In genomic region chr12:57548352-57548980, GRCm38 (mm10) we compare ENCODE assay signal across 9 mouse cellular contexts. TPM values are rescaled to one million over a fixed set of nuclear protein-coding genes. Genes with fewer than 3 reads are reported as not detected.
DNase-seq lines count a peak whose midpoint lies in the region; ATAC-seq and TF ChIP-seq lines count a peak whose summit lies in the region.
"Had no signal": no experiment of that assay in that cellular context is flagged by ENCODE, and none has a peak within 500 bp of the region (broad histone marks: within the 10 kb centered on the region; RNA-seq: fewer than 3 reads in every experiment).

No protein-coding gene starts in this region.

- H3K27me3 ChIP-seq in neural tube, embryonic 11.5 days (ENCODE audit: control insufficient read depth, insufficient read depth, low read length): peaks cover 98% of the 10 kb centered on the region

- no peak for TF ChIP-seq POLR2A in embryonic fibroblast, embryonic 13.5 days (IDR thresholded peaks at IDR 0.05; ENCODE audit: low read depth, low read length)

- H3K27ac ChIP-seq in embryonic fibroblast, embryonic 13.5 days (ENCODE audit: insufficient read depth, low read length): no peak overlapping the region
- H3K27ac ChIP-seq in neural tube, embryonic 11.5 days (ENCODE audit: low read depth, low read length): no peak overlapping the region
- H3K27ac ChIP-seq: neural tube, embryonic 12.5 days had no signal

- peak; percentile 21 for DNase-seq in kidney, adult 18-20 months
- no peak for DNase-seq in kidney, adult 11 months
- peak; percentile 29 for DNase-seq in liver
- DNase-seq in neural tube, embryonic 11.5 days (ENCODE audit: low spot score): peak; percentile 70
- DNase-seq in spleen, postnatal 14 days (ENCODE audit: low spot score in 2 of 2): no peak
- DNase-seq in testis, postnatal 14 days (ENCODE audit: low spot score): no peak

- TF ChIP-seq CTCF in embryonic fibroblast, embryonic 13.5 days (IDR thresholded peaks at IDR 0.05; ENCODE audit: borderline replicate concordance, insufficient read depth, low read length): peak; percentile 19; the same call in 1 of the 2 replicates

- no peaks in the 10 kb centered on the region for H3K36me3 ChIP-seq in neural tube, embryonic 11.5 days (ENCODE audit: control insufficient read depth, insufficient read depth, low read length)
- H3K36me3 ChIP-seq: neural tube, embryonic 12.5 days had no signal

- H3K9ac ChIP-seq in neural tube, embryonic 11.5 days (ENCODE audit: low read length): no peak overlapping the region
- H3K9ac ChIP-seq: neural tube, embryonic 12.5 days had no signal

- H3K4me1 ChIP-seq in embryonic fibroblast, embryonic 13.5 days (ENCODE audit: control insufficient read depth, insufficient read depth, low read length): no peaks in the 10 kb centered on the region
- H3K4me1 ChIP-seq in neural tube, embryonic 11.5 days (ENCODE audit: control insufficient read depth, insufficient read depth, low read length): peaks cover 4% of the 10 kb centered on the region; the same call in 1 of the 2 replicates

- no peak overlapping the region for H3K4me3 ChIP-seq in embryonic fibroblast, embryonic 13.5 days (ENCODE audit: insufficient read depth, low read length)
- H3K4me3 ChIP-seq in neural tube, embryonic 11.5 days (ENCODE audit: low read depth, low read length): no peak overlapping the region
- H3K4me3 ChIP-seq: neural tube, embryonic 12.5 days had no signal

- no peak overlapping the region for H3K4me2 ChIP-seq in neural tube, embryonic 11.5 days (ENCODE audit: low read depth)
- H3K4me2 ChIP-seq: neural tube, embryonic 12.5 days had no signal

- under 1% methylated on average over 20 of the region's 20 CpGs for WGBS in neural tube, embryonic 11.5 days

- no peak for ATAC-seq in neural tube, embryonic 11.5 days (ENCODE audit: insufficient read depth, low FRiP score, low TSS enrichment)
- ATAC-seq in cerebellum, adult (ENCODE audit: insufficient number of reproducible peaks, low FRiP score, low TSS enrichment): no peak

- no peaks in the 10 kb centered on the region for H3K9me3 ChIP-seq in neural tube, embryonic 11.5 days (ENCODE audit: control insufficient read depth, low read length)
- H3K9me3 ChIP-seq: neural tube, embryonic 12.5 days had no signal

RNA-seq across cellular contexts. Expression of gene Foxa1, which starts 1.8 kb away (rescaled TPM):
- 1.2 and 1.3 TPM in 2 replicates for polyA plus RNA-seq in embryonic fibroblast, embryonic 13.5 days (2011; ENCODE audit: insufficient read length, low read depth, missing spikeins)
- 1.6 and 1.7 TPM in 2 replicates for polyA plus RNA-seq in neural tube, embryonic 11.5 days (2014; fragmentation: Nextera tagmentation; extraction: Ambion mirVana)

RNA-seq across cellular contexts. Expression of gene Ttc6, which starts 15.4 kb away (rescaled TPM):
- polyA plus RNA-seq in embryonic fibroblast, embryonic 13.5 days (2011; ENCODE audit: insufficient read length, low read depth, missing spikeins): 0.12 and 0.35 TPM in 2 replicates
- polyA plus RNA-seq in neural tube, embryonic 11.5 days (2014; fragmentation: Nextera tagmentation; extraction: Ambion mirVana): 0.27 and 0.33 TPM in 2 replicates

Comparison
In these comparisons a context has a peak if more than half of its experiments do, and no peak if none do; other contexts are left out.
1. DNase-seq: peak in kidney, adult 18-20 months (single experiment), liver (single experiment) and neural tube, embryonic 11.5 days (single experiment); none in kidney, adult 11 months (single experiment), spleen, postnatal 14 days (0 of 2) and testis, postnatal 14 days (single experiment).